Mouse (Mus musculus) urinary bladder, postnatal 4 days (tissue): ENCODE measurements around the gene Fxyd1.

Experiments
- DNase-seq, 2 experiments: peaks; one replicate each; pipeline ENCODE4 v3.0.0; 2021 to 2022; ENCODE audit warnings: low spot score in 2 of 2

Fxyd1 gene

DNA sequence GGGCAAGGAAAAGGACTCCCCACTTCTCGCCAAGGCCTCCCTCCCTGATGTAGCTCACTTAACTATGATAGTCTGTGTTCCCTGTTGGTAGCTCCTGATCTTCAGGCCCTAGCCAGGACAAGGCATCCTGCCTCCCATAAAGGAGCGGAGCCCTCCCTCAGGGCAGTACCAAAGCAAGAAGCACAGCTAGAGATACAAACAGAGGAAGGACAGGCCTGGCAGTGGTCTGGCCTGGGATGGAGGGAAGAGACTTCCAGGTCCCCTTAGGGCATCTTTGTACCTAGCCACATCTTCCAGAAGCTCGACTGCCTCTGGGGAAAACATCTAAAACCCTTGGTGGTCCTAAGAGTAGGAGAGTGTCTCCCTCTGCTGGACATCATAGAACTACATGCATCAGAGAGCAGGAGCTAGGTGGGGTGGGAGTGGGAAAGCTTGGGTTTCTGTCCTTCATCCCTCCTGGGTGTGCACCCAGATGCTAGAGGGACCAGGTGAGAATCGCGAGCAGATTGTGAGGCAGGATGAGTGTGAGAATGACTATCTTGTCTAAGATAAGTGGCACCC, 21.0 kb upstream of the Fxyd1 start:
- peak in 1 of 2 experiments; percentile 37 for DNase-seq

DNA sequence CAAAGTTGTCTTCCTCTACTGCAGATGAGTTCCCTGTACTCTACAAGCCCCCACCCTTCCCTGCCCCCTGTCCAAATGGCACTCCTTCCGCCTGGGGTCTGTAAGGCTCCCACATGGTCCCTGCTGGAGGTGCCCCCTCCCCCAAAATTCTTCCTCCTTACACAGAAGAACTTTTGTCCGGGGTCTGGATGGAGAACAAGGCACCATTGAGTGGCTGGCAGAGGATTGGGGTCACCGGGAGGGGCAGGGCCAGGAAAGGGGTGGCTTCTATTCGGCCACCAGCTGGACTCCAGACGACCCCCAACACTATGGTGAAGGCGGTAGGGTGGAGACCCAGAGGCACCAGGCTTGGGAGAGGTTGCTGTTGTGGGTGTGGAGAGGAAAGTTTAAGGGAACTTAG, 20.5 kb upstream of the Fxyd1 start:
- DNase-seq = no peak

DNA sequence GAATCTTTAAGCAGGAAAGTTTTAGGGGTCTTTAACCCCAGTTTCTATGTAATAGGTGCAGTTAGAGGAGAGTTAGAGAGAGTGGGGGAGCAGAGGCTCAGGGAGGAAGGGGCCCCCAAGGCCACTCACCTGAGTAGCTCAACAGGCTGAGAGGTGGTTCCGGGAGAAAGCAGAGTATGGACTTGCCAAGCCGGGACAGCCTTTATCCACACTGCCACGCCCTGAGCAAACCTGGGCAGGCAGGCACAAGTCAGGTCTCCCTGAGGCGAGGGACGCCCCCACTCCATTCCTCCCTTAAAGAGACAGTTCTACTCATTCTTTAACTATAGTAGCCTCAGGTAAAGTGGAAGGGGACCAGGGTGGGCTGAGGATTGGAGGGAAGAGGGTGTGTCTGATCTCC, 19.5 kb upstream of the Fxyd1 start, which contains the start of gene Fxyd3:
Gene Fxyd3, minus strand, starts transcription at position 213 of the 400 bp plus-strand sequence.
- DNase-seq = peak in 1 of 2 experiments; percentile 56

DNA sequence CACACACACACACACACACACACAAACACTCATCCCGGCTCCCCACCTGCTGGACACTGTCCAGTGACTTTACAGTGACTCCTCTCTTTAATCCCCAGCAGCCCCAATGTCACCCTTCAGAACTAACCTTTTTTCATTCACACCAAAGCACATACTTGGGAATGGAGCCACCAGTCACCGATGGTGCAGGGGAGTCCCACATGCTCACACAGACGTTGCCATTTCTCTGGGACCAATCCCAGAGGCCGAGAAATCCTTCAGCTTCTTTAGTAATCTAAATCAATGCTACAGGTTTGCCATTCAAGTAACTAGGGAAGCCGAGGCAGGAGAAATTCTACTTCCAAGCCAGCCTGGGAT, 17.7 kb upstream of the Fxyd1 start:
- no peak for DNase-seq

DNA sequence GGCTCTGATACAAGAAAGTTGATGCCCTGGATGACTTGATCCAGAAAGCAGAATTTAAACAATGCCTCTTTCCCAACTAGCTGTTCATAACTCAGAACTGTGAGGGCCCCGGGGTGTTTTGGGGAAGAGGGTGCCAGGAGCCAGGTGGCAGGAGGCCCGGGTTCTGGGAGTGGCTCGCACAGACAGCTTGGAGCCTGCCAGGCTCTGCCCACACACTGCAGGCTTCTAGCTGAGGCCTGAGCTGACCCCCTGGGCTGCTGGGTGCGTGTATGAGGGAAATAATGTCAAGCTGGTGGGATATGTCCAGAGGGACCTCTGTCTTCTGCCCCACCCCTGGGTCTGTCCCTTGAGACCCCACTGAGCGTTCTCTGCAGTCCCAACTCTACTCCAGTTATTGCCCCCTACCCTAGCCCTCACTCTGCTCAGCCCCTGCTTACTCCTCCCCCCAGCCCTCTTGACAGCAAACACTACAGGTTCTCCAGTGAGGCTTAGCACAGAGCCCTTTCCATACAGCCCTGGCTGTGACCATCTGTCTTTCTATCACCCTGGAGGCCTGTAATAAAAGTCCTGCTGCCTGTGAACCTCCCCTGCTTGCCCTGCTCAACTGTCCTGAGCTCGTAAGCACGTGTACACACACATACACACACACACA, 17.2 kb upstream of the Fxyd1 start:
- DNase-seq = no peak

DNA sequence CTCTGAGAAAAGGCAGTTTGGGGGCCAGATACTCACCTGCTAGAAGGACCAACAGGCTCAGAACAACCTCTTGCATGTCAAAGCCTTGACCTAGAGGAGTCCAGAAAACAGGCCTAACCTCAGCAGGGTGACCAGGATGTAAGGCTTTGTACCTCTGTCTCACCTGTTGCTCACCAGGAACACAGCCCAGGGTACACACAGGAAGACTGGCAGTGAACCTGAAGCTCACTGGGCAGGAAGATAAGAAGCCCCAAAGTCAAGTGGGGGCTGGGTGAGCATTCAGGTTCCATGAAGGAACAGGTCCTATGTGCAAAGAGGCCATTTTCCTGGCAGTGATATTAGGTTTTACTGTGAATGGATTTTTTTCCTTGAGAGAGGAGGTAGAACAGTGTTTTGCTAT, 16.5 kb upstream of the Fxyd1 start:
- DNase-seq = no peak

DNA sequence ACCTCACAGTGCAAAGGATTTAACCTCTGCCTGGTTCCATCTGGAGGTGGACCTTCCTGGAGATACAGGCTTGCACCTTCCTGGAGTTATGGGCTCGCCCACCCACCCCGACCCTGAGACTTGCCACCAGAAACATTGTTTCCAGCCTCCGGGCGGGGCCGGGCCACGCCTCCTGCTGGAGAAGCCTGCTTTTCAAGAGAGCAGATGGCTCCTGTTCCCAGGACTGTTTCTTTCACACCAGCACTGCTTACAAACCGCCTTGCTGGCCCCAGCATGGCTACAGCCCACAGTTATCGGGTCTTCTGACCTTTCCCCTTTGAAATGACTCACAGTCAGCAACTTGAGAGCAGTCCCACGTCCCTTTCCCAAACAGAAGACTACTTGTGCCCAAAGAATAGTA, 15.3 kb upstream of the Fxyd1 start:
- no peak for DNase-seq

DNA sequence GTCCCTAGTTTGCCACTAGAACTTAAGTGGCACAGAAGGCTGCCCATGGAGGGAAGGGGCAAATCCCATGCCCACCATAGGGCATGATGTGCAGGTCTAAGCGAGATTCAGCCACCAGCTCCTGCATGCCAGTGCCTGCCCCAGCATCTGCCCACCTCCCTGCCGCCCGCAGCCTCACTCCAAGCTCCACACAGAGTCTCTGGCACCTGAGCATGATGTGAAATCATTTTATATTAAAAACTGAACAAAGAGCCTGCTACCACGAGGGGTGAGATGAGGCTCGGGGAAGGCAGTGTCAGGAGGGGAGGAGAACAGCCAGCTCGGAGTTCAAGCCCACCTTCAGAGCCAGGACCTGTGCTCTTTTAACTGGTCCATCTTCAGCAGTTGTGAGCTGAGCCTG, 13.3 kb upstream of the Fxyd1 start:
- DNase-seq = no peak

DNA sequence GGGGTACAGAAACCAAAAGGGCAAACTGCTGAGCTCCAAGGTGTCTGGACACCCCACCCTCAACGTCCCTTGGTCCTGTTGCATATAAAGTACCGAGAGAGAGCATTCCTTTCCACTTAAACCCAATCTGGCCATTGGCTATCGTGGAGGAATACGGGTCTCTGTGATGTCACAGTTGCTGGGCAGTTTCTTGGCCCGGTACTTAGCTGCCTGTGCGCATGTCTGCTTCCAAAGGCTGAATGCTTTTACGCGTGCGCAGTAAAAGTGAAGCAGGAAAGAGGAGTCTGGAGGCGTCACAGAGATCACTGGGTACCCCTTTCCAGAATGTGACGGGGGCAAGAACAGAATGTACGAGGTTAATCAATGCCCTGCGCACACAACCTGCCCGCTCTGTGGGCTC, 12.5 kb upstream of the Fxyd1 start:
- DNase-seq = no peak

DNA sequence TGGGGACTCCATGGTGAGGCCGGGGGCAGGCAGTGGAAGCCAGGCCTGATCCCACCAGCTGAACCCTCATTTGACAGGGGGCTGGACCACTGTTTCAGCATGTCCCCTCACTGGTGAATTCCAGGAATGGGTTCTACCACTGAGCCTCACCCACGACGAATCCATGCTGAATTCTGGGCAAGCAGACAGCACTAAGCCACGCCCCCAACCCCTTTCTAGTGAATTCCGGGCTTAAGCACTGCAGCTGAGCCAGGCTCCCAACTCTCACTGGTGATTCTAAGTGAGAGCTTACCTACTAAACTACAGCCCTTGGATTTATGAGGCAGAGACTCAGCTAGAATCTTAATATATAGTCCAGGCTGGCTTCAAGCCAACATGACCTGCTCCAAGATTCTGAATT, 10.8 kb upstream of the Fxyd1 start:
- DNase-seq = peak; percentile 58 to 78

DNA sequence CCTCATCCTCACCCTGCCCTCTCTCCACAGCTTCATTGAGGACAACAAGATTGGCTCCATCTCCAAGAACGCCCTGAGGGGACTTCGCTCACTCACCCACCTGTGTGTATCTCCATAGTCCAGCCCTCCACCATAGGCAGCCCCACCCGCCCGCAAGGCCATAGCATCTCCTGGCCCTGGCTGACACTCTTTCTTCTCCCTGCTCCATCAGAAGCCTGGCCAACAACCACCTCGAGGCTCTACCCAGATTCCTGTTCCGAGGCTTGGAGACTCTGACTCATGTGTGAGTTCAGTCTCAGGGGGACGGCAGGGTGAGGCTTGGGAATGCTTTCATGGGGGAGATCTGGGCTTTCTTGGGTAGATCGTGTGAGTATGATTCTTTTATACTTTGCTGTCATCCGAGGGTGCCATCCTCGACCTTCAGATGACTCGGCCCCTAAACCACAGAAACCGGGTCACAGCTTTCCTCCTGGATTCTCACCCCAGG, 6.1 kb upstream of the Fxyd1 start:
- DNase-seq = no peak

DNA sequence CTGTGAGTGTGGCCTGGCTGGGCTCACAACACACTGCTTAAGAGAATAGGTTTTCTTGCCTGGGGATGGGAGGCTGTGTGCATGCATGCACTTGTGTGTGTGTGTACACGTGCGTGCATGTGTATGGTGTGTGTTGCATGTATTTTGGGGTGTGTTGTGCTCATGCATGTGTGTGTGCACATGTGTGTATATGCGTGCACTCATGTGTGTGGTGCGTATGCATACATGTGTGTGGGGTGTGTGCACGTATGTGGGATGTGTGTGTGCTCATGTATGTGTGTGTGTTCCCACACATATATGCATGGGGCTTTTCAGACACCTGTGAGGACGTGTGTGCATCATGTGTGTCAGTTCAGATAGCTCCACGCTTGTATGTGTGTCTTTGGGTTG, 3.6 kb upstream of the Fxyd1 start:
- DNase-seq = no peak

DNA sequence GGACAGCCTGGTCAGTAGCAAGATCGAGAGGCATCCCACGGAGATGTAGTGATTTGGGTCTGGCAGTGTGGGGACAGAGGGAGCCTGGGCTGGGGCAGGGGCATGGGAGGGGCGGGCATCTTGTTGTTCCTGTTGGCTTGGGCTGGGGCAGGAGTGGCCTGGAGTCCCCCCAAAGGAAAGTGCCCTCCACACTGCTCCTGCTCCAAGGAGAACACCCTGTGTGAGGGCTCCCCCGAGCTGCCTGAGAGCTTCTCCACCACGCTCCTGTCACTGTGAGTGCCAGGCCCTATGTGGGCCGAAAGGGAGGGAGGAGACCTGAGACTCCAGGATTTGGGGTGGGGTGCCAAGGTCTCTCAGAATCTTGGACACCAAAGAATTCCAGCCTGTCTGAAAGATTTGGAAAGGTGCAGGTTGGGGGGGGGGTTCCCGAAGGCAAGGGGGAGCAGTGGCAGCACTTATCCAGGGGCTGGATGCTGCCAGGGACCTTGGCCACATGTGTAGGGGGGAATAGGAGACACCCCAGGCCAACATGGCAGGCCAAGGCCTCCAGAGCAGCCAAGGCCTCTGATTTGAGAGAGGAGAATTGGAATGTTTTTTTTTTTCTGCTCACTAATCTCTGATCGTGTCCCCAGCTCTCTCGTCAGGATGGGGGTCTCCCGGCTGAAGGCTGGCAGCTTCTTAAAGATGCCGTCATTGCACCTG, 3.1 kb upstream of the Fxyd1 start:
- no peak for DNase-seq

DNA sequence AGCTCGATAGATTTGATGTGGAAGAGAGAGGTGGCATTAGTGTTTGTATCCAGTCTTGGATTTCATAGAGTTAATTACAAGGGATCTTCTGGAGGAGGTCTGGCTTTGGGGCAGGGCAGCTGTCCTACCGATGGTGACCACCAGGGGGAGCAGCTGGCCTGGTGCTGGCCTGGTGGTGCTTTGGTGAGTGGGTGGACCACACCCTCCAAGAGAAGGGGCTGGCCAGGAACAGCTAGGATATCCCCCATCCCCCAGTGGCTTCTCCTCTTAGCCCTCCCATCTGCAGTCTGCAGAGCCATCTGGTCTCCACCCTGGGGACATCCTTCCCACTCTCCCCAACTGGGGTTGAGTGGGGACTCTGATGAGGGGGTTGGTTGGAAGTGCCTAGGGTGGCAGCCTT, 2.1 kb upstream of the Fxyd1 start, which contains the start of gene Lgi4:
Gene Lgi4, plus strand, starts transcription at position 235 of the 400 bp plus-strand sequence.
- peak; percentile 90 to 93 for DNase-seq

DNA sequence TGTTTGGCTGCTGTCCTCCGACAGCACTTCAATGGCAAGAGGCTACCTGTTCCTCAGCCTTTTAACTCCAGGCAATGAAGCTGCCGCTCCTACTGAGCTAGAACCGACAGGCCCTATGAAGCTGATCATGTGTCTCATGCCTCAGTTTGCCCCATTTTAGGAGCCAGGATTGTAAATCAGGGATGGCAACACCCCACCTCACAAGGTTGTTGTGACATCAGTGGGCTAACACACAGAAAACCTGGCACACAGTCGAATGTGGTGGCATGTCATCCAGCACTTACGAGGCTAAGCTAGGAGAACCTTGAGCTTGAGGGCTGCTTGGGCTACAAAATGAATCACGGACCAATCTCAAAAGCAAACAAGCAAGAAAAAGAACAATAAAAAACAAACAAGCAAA, 1.2 kb upstream of the Fxyd1 start:
- DNase-seq = no peak

DNA sequence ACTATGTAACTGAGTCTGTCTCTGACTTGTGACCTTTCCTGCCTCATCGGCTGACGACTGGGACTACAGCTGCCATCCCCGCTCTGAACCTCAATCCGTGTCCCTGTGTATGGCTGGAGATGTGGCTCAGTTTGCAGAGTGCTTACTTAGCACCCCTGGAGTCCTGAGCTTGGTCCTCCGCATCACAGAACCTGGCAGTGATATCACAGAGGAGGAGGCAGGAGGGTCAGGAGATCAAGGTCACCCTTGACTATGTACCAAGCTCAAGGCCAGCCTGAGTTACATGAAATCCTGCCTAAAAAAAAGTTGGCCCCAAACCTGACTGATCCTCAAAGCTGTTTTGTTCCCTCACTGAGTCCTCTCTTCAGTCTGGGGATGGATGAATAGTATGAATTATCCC, 731 bp upstream of the Fxyd1 start:
- no peak for DNase-seq

DNA sequence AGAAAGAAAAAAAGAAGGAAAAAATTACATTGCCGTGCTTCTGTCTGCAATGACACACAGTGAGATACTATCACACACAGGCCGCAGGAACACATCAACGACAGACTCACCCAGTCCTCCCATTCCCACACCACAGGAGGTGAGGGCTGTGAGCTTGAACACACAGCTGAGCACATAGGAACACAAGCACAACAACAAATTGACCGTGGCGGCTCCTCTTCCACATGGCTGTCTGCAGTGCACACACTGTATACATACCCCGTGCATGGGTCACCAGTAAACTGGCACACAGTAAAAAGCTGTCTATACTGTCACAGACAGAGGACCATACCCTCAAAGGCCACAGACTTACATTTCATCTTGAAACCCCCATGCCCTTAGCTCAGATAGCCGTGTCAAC, 551 bp downstream of the Fxyd1 start:
- DNase-seq = no peak

DNA sequence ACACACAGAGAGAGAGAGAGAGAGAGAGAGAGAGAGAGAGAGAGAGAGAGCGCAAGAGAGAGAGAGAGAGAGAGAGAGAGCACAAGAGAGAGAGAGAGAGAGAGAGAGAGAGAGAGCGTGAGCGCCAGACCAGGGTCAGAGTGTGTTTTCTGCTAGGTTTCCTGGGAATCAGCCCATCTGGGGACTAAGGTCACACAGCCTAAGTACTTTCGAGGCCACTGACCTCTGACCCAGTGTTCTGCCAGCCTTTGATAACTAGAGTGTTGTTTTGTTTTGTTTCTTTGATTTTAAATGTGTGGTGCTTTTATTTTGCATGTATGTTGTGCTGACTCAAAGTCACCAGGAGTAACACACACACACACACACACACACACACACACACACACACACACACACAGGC, 1.1 kb downstream of the Fxyd1 start:
- no peak for DNase-seq

DNA sequence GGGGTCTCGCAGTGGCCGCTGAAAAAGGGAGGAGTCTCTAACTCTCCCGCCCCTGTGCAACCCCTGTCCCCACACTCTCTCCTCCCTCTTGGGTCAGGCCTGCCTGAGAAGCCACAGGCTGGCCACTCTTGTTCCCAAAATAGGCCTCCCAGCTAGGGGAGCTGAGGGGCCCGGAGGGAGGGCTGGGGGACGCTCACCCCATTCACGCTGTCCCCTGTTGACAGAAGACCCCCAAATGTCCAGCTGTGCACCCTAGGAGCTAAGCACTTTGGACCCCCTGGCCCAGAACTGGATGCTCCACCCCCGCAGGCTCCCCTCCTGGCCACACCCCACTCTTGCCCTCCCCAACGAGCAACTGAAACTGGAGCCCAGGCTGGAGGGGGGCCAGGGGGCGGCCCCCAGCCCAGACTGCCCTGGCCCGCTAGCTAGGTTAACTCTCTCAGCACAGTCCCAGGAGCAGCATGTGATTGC, 1.6 kb downstream of the Fxyd1 start:
- DNase-seq = peak; percentile 91

DNA sequence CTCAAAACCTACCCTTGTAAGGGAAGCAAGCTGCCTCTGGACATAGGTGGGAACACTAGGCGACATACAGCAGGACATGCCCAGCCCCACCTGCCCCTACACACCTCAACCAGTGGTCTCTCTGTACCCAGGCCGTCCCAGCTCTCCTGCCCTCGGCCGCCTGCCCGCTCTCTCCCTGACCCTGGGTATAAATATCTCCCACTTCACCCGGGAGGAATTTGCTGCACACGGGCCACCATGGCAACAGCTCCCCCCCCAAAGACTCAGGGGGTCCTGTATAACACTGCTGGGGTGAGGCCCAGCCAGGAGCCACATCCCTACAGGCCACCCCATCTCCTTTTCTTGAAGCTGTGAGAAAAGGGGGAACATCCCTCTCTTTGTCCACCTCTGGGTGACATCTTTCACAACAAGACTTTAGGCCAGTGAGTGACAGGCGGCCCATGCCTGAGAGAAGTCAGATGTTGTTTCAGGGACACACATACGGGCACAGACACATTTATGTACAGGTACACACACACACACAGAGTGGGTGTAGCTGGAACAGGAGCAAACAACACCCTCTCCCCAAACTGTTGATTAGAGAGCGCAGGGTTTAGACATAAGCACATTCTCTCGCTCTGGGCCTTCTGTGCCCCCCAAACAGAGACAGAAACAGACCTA, 2.2 kb downstream of the Fxyd1 start:
- DNase-seq = no peak

DNA sequence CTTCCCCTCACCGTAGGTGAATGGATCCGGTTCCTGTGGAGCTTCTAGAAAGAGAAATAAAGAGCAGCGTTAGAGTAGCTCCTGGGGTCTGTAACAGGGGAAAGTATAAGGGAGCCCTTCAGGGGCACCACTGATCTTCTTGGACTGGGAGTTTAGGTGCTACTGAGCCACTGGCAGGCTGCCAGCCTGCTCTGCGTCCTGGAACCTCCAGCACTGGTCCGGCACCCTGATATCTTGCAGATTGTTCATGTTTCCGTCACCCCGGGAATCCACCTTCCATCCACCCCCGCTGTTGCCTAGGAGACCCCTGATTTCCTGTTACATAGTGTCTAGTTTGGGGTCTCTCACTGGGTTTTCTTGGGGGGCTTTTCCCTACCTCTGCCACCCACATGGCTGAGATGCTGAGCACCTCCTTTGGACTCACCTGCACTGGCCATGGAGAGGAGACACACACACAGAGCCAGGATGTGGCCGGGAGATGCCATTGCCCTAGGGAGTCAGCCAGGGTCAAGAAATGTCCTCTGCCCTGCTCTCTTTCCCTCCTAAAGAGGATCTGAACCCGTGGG, 3.0 kb downstream of the Fxyd1 start:
- DNase-seq = no peak
